Mouse (Mus musculus) neural tube, embryonic 14.5 days (tissue): ENCODE results near the gene Zfp991. TPM values are rescaled to one million over a fixed set of nuclear protein-coding genes. Genes with fewer than 3 reads are reported as not detected.
"Not testable (repeated sequence)": the region's sequence is repeated elsewhere in the genome, so short reads cannot be mapped to it uniquely, and the experiment has no call there.

Source experiments
- ATAC-seq: fragments of 200-750 bp; cut with Nextera tagmentation; 2 replicates; pipeline ENCODE4 v1.8.0; 2017; ENCODE audit warnings: low read depth, mild to moderate bottlenecking, moderate TSS enrichment, moderate library complexity
- H3K27ac ChIP-seq: fragments of 300-500 bp; sonication (generic); 2 replicates; pipeline ENCODE4 v1.5.1; 2014; ENCODE audit warnings: low read depth, mild to moderate bottlenecking, control low read depth, low read length, moderate library complexity, mixed read lengths
- H3K27me3 ChIP-seq: fragments of 300-500 bp; sonication (generic); 2 replicates; pipeline ENCODE4 v1.6.1; 2014; ENCODE audit warnings: low read length; ENCODE audit not compliant: control insufficient read depth, insufficient read depth
- H3K36me3 ChIP-seq: fragments of 300-500 bp; sonication (generic); 2 replicates; pipeline ENCODE4 v1.6.1; 2014; ENCODE audit warnings: low read length, mixed read lengths; ENCODE audit not compliant: control insufficient read depth, insufficient read depth
- H3K4me1 ChIP-seq: fragments of 300-500 bp; sonication (generic); 2 replicates; pipeline ENCODE4 v1.6.1; 2014; ENCODE audit warnings: low read length; ENCODE audit not compliant: control insufficient read depth, insufficient read depth
- H3K4me2 ChIP-seq: fragments of 300-500 bp; sonication (generic); 2 replicates; pipeline ENCODE4 v1.6.1; 2014; ENCODE audit warnings: mild to moderate bottlenecking, low read depth, low read length, control low read depth
- H3K4me3 ChIP-seq: fragments of 300-500 bp; sonication (generic); 2 replicates; pipeline ENCODE4 v1.5.1; 2014; ENCODE audit warnings: low read depth, low read length, control low read depth, mixed read lengths
- H3K9ac ChIP-seq: fragments of 300-500 bp; sonication (generic); replicated peaks from 2 replicates; pipeline ENCODE4 v1.6.1; 2014; ENCODE audit warnings: low read depth, mild to moderate bottlenecking, control low read depth, low read length, mixed read lengths
- H3K9me3 ChIP-seq: fragments of 300-500 bp; sonication (generic); 2 replicates; pipeline ENCODE4 v1.6.1; 2016; ENCODE audit warnings: low read length; ENCODE audit not compliant: control insufficient read depth
- WGBS: fragments of 180-500 bp; shearing (Covaris S2); extraction: QIAGEN DNeasy Blood & Tissue Kit; methylation state at CpG from one replicate; pipeline ENCODE4 v1.1.7; 2014; 5-methylcytosine and 5-hydroxymethylcytosine counted together
- polyA plus RNA-seq: library from polyadenylated mRNA; unstranded; fragments of >200 nt; fragmentation: Nextera tagmentation; extraction: Ambion mirVana; gene quantifications from 2 replicates; pipeline ENCODE4 v1.2.1, GENCODE M21; 2014

The Zfp991 gene
- polyA plus RNA-seq, 1 experiment from 2014 or later, result 7.6 TPM

DNA sequence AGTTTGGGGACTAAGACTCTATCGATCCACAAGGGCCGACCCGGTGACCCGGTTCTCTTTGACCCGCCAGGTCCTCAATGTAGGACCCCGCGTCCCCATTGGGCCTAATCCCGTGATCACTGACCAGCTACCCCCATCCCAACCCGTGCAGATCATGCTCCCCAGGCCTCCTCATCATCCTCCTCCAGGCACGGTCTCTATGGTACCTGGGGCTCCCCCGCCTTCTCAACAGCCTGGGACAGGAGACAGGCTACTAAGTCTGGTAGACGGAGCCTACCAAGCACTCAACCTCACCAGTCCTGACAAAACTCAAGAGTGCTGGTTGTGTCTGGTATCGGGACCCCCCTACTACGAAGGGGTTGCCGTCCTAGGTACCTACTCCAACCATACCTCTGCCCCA is 93.8 kb downstream of the Zfp991 start:
- WGBS, result 99% methylated on average over 7 of the region's 15 CpGs
- H3K36me3 ChIP-seq, H3K4me3 ChIP-seq, H3K4me2 ChIP-seq, H3K4me1 ChIP-seq, H3K27ac ChIP-seq, H3K9ac ChIP-seq, H3K27me3 ChIP-seq, ATAC-seq, H3K9me3 ChIP-seq: not testable (repeated sequence)

DNA sequence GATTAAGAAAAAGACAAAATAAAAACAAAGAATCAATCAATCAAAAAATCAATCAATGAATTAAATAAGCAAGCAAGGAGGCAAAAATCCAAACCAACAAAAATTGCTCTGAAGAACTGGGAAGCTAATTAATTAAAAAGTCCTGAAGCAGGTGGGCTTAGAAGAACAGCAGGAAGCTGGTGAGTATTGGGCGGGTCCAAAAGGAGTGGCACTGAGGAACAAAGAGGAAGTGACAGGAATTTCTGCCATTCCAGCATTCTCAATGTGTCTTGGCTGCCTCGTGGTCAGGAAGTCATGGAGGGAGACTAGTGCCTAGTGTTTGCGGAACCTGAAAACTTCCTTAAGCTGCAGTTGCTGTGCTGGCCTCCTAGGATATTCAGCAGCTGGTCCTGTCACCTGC is 98.2 kb downstream of the Zfp991 start:
- not testable (repeated sequence) for ATAC-seq, H3K36me3 ChIP-seq, H3K27ac ChIP-seq, H3K4me2 ChIP-seq, H3K4me3 ChIP-seq, H3K27me3 ChIP-seq, H3K9ac ChIP-seq, H3K4me1 ChIP-seq
- WGBS, result 76% methylated on average over 2 of the region's 3 CpGs
- H3K9me3 ChIP-seq, result peaks cover 19% of the 10 kb centered on the region

Other genes starting within 250 kb of the Zfp991 start
- gene Gm21411, start 222.4 kb upstream of the Zfp991 start, polyA plus RNA-seq, result not detected in 2 replicates
- gene Zfp989, start 160.1 kb upstream of the Zfp991 start, polyA plus RNA-seq, result 0.21 and 0.50 TPM in 2 replicates
- gene Rex2, start 110.2 kb upstream of the Zfp991 start, polyA plus RNA-seq, result not detected in 2 replicates
- 0.23 and 0.41 TPM in 2 replicates for gene Zfp988, start 173.6 kb downstream of the Zfp991 start, polyA plus RNA-seq
- gene Zfp978, start 229.3 kb downstream of the Zfp991 start, polyA plus RNA-seq, result not detected in 2 replicates